Mouse (Mus musculus) spleen, postnatal 4 days (tissue): Measurements from ENCODE around the gene Pdzk1.

Source experiments
- DNase-seq, 2 experiments: peaks; one replicate each; pipeline ENCODE4 v3.0.0; 2022; ENCODE audit warnings: low spot score in 2 of 2

Gene Pdzk1

GRCm38 (mm10) chr3:96883690-96884089 lies 54.6 kb downstream of the Pdzk1 start:
- no peak for DNase-seq

GRCm38 (mm10) chr3:96902336-96902999 lies 73.4 kb downstream of the Pdzk1 start:
- no peak for DNase-seq

GRCm38 (mm10) chr3:96904393-96904792 lies 75.3 kb downstream of the Pdzk1 start, which contains the start of gene Gja5:
Gene Gja5, plus strand, starts transcription at chr3:96904693.
- no peak for DNase-seq

- DNase-seq = peak; percentile 95 to 97
These were observed 75.9 kb downstream of the Pdzk1 start, which contains the start of gene Gpr89 for GRCm38 (mm10) chr3:96904851-96905541. Gene Gpr89, minus strand, starts transcription at chr3:96905346.

- DNase-seq = no peak
These were observed 76.5 kb downstream of the Pdzk1 start for GRCm38 (mm10) chr3:96905592-96905991.
